Mouse (Mus musculus) layer of hippocampus, adult 11-12 months (tissue): ENCODE results near the gene Kcnk4.

Experiments used
- DNase-seq: peaks from one replicate; pipeline ENCODE4 v3.0.0; 2022; ENCODE audit warnings: low spot score

Kcnk4 gene

GRCm38 (mm10) chr19:6877965-6878364 is 56.4 kb downstream of the Kcnk4 start:
- DNase-seq: no peak

DNA sequence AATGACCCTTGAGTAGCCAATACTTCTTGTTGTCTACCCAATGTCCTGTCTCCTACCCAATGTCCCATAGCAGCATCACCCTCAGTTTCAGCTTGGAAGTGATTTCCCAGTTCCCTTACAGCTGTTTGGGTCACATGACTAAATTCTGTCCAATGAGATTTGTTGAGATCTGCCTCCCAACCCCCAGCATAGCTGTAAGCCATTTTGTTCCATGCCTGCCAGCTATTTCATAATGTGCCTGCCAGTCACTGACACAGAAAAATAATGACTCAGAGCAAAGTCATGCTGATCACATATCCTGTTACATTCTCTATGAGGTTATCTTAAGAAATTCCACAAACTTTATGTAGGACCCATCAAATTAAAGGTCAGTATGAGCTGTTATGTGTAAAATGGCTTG is 57.5 kb downstream of the Kcnk4 start:
- no peak for DNase-seq

DNA sequence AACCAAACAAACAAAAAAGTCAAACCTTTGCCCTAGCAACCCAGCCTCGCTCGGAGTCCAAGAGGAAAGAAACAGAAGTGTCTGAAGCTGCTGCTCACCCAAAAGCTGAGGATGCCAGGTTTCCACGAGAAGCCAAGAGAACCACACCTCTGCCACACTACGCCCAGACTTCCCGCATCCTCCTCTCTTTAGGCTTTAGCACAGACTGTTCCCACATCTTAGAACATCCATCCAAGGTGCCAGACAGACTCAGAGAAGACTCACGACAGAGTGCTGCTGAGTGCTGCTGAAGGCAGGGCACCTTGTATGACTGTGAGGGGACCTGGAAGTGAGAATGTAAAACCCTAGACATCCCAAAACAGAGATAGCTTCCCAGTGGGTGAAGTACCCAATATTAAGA is 58.5 kb downstream of the Kcnk4 start:
- no peak for DNase-seq

GRCm38 (mm10) chr19:6874257-6874656 is 60.1 kb downstream of the Kcnk4 start:
- DNase-seq: no peak
